Mouse (Mus musculus): ENCODE data around the gene Atp5j2.

DNA sequence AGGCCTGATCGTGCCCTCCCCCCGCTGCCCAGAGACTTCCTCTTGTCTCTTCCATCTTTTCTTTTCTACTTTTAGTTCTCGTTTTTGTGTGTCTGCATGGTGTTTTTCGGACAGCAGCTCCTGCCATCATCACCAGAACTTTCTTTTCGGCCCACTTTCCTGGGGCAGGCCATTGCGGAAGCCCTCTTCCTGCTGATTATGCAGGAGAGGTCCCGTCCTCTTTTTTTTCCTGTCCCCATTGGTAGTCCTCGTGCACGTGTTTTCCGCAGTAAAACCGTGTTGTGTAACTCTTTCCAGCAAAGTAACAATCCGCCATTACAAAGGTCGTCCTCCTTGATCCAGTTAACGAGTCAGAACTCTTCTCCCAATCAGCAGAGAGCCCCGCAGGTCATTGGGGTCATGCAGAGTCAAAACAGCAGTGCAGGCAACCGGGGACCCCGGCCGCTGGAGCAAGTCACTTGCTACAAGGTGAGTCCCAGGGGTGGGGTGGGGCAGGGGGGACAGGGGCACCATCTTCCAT lies 13.3 kb downstream of the Atp5j2 start:
- TF ChIP-seq EP300 (IDR thresholded peaks at IDR 0.05; ENCODE audit: low read depth), result no peak
- no peak for TF ChIP-seq CTCF (IDR thresholded peaks at IDR 0.05; ENCODE audit: low read depth)

Measured in liver, postnatal 0 days (tissue).